Mouse (Mus musculus): Measurements from ENCODE around the gene Wwp2. TPM values are rescaled to one million over a fixed set of nuclear protein-coding genes. Genes with fewer than 3 reads are reported as not detected.

The Wwp2 gene
- total and polyA plus RNA-seq, 2 experiments, result 11.8 to 15.0 TPM

DNA sequence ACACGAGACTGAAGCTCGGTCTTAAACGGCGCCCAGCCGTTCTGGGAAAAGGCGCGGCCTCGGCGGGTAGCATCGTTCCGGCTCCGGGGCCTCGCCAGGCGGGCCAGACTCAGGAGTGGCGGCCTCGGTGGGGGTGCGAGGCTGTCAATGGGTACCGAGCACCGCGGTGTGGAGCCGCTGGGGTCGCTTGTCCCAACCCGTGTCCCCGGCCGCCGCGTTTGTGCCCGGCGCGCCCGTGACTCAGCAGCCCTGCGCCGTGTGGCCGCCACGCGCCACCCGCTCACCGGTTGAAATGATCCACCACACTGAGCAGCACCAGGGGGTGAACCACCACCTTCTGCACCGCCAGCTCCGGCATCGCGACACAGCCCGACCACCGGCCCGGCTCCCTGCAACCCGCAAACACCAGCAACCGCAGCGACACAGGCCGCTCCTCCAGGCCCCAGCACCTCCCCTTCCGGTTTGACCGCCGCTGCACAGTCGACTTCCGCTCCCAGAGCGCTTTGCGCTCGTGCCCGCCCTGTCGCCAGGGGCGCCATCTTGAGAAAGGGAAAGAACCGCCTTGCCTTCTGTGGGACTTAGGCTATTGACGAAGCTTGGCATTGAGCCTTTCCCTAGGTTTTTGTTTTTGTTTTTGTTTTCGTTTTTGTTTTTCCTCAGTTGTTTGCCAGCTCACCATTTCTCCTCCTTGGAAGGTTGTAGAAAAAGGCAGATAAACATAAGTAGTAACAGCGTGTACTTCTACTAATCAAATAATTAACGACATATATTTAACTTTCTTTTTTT is 152.0 kb downstream of the Wwp2 start, which contains the start of gene Psmd7:
Psmd7 (minus strand) TSS at position 470 of the 786 bp plus-strand sequence.
- peak; percentile 75 for DNase-seq (ENCODE audit: extremely low read depth, low read depth, low spot score)
- TF ChIP-seq POLR2A (IDR thresholded peaks at IDR 0.05; ENCODE audit: extremely low read depth, insufficient read depth, low read length) (peak; percentile 79), CTCF (IDR thresholded peaks at IDR 0.05; ENCODE audit: low read depth, low read length) (peak; percentile 19; the same call in 1 of the 2 replicates)
- Histone ChIP-seq H3K27ac (replicated peaks; ENCODE audit: insufficient read depth, low read depth, low read length) (peak within 1 kb of the TSS; percentile 97), H3K79me2 (ENCODE audit: control insufficient read depth, insufficient read depth, low read length) (peaks cover 5% of the 10 kb centered on the region; the same call in 1 of the 2 replicates), H3K9ac (ENCODE audit: low read depth, low read length) (peak within 1 kb of the TSS; percentile 99), H3K27me3 (ENCODE audit: control insufficient read depth, insufficient read depth, low read length) (no peaks in the 10 kb centered on the region), H3K4me3 (ENCODE audit: insufficient read depth, low read depth, low read length) (peak within 1 kb of the TSS; percentile 98), H3K36me3 (ENCODE audit: control insufficient read depth, insufficient read depth, low read length) (peaks cover 22% of the 10 kb centered on the region), H3K4me1 (ENCODE audit: control insufficient read depth, insufficient read depth, low read length) (peaks cover 2% of the 10 kb centered on the region; the same call in 1 of the 2 replicates)
- 1% methylated on average over 65 of the region's 65 CpGs for WGBS

DNA sequence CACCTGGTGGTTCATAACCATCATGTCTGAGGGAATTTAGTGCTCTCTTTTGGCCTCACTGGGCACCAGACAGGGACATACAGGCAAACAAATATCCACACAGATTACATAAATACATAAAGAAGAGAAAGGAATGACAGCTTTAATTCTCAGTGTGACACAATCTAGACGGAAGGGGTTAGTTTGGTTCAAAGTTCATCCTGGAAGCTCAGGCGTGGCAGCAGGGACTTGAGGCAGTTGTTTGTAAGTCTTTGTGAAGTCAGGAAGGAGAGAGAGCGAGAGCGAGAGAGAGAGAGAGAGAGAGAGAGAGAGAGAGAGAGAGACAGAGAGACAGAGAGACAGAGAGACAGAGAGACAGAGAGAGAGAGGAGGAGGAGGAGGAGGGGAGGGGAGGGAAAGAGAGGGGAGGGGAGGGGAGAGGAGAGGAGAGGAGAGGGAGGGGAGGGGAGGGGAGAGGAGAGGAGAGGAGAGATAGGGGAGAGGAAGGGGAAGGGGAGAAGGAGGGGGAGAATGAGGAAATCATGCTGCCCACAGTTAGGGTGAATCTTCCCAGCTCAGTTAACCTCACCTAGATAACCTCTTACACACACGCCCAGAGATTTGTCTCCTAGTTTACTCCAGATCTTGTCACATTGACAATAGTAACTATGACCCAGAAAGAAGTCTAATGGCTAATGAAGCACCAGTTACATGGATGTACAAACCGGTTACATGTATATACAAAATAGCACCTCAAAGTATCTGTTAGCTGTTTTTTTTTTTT is 158.0 kb downstream of the Wwp2 start:
- Histone ChIP-seq H3K36me3 (ENCODE audit: control insufficient read depth, insufficient read depth, low read length) (no peaks in the 10 kb centered on the region), H3K4me1 (ENCODE audit: control insufficient read depth, insufficient read depth, low read length) (no peaks in the 10 kb centered on the region), H3K4me3 (ENCODE audit: insufficient read depth, low read depth, low read length) (no peak overlapping the region), H3K27me3 (ENCODE audit: control insufficient read depth, insufficient read depth, low read length) (no peaks in the 10 kb centered on the region), H3K79me2 (ENCODE audit: control insufficient read depth, insufficient read depth, low read length) (no peaks in the 10 kb centered on the region), H3K27ac (replicated peaks; ENCODE audit: insufficient read depth, low read depth, low read length) (no peak overlapping the region), H3K9ac (ENCODE audit: low read depth, low read length) (no peak overlapping the region)
- no peak for DNase-seq (ENCODE audit: extremely low read depth, low read depth, low spot score)
- 64% methylated on average over 6 of the region's 6 CpGs for WGBS
- TF ChIP-seq CTCF (IDR thresholded peaks at IDR 0.05; ENCODE audit: low read depth, low read length), result no peak

GRCm38 (mm10) chr8:107594817-107595216 is 158.7 kb downstream of the Wwp2 start:
- Histone ChIP-seq H3K4me1 (ENCODE audit: control insufficient read depth, insufficient read depth, low read length) (no peaks in the 10 kb centered on the region), H3K27me3 (ENCODE audit: control insufficient read depth, insufficient read depth, low read length) (no peaks in the 10 kb centered on the region), H3K79me2 (ENCODE audit: control insufficient read depth, insufficient read depth, low read length) (no peaks in the 10 kb centered on the region), H3K27ac (replicated peaks; ENCODE audit: insufficient read depth, low read depth, low read length) (no peak overlapping the region), H3K9ac (ENCODE audit: low read depth, low read length) (no peak overlapping the region), H3K36me3 (ENCODE audit: control insufficient read depth, insufficient read depth, low read length) (no peaks in the 10 kb centered on the region), H3K4me3 (ENCODE audit: insufficient read depth, low read depth, low read length) (no peak overlapping the region)
- WGBS, result 85% methylated on average over 6 of the region's 6 CpGs
- no peak for TF ChIP-seq POLR2A (IDR thresholded peaks at IDR 0.05; ENCODE audit: extremely low read depth, insufficient read depth, low read length)
- TF ChIP-seq CTCF (IDR thresholded peaks at IDR 0.05; ENCODE audit: low read depth, low read length), result no peak
- DNase-seq (ENCODE audit: extremely low read depth, low read depth, low spot score), result no peak

DNA sequence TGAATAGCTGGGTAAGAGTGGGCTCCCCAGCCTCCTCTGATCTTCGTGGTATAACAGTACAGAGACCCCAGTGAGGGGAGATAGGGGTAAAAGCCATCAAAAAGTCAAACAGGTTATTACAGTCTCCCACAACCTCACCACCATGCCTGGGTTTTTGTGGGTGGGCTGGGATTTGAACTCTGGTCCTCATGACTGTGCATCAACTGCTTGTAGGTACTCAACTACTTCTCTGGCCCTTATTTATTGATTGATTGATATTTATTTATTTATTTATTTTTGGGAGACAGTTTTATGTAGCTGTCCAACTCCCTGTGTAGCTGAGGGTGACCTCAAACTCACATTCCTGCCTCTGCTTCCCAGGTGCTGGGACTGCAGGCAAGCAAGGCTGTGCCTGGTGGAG is 161.6 kb downstream of the Wwp2 start:
- Histone ChIP-seq H3K36me3 (ENCODE audit: control insufficient read depth, insufficient read depth, low read length) (no peaks in the 10 kb centered on the region), H3K9ac (ENCODE audit: low read depth, low read length) (no peak overlapping the region), H3K27ac (replicated peaks; ENCODE audit: insufficient read depth, low read depth, low read length) (no peak overlapping the region), H3K4me3 (ENCODE audit: insufficient read depth, low read depth, low read length) (no peak overlapping the region), H3K4me1 (ENCODE audit: control insufficient read depth, insufficient read depth, low read length) (no peaks in the 10 kb centered on the region), H3K27me3 (ENCODE audit: control insufficient read depth, insufficient read depth, low read length) (0 out of 2 replicates have a peak, but pooled peaks cover 3% of the 10 kb centered on the region), H3K79me2 (ENCODE audit: control insufficient read depth, insufficient read depth, low read length) (no peaks in the 10 kb centered on the region)
- WGBS, result 62% methylated on average over 1 of the region's 1 CpGs
- TF ChIP-seq POLR2A (IDR thresholded peaks at IDR 0.05; ENCODE audit: extremely low read depth, insufficient read depth, low read length) (no peak), CTCF (IDR thresholded peaks at IDR 0.05; ENCODE audit: low read depth, low read length) (no peak)
- no peak for DNase-seq (ENCODE audit: extremely low read depth, low read depth, low spot score)

GRCm38 (mm10) chr8:107599691-107600090 is 163.5 kb downstream of the Wwp2 start:
- DNase-seq (ENCODE audit: extremely low read depth, low read depth, low spot score), result no peak
- WGBS, result 88% methylated on average over 9 of the region's 9 CpGs
- TF ChIP-seq CTCF (IDR thresholded peaks at IDR 0.05; ENCODE audit: low read depth, low read length) (no peak), POLR2A (IDR thresholded peaks at IDR 0.05; ENCODE audit: extremely low read depth, insufficient read depth, low read length) (no peak)
- Histone ChIP-seq H3K79me2 (ENCODE audit: control insufficient read depth, insufficient read depth, low read length) (no peaks in the 10 kb centered on the region), H3K4me1 (ENCODE audit: control insufficient read depth, insufficient read depth, low read length) (no peaks in the 10 kb centered on the region), H3K9ac (ENCODE audit: low read depth, low read length) (no peak overlapping the region), H3K27ac (replicated peaks; ENCODE audit: insufficient read depth, low read depth, low read length) (no peak overlapping the region), H3K27me3 (ENCODE audit: control insufficient read depth, insufficient read depth, low read length) (0 out of 2 replicates have a peak, but pooled peaks cover 3% of the 10 kb centered on the region), H3K4me3 (ENCODE audit: insufficient read depth, low read depth, low read length) (no peak overlapping the region), H3K36me3 (ENCODE audit: control insufficient read depth, insufficient read depth, low read length) (no peaks in the 10 kb centered on the region)
